Mouse (Mus musculus) olfactory bulb, adult 2 months (tissue): ENCODE data around the gene Mrpl53.

ENCODE experiments used
- CTCF ChIP-seq: fragments of 200-500 bp; IDR thresholded peaks from 2 replicates; pipeline ENCODE4 v1.5.1; 2012; ENCODE audit warnings: low read depth, mild to moderate bottlenecking, low read length, moderate library complexity; ENCODE audit not compliant: insufficient read depth
- POLR2A ChIP-seq: fragments of 200-500 bp; IDR thresholded peaks from 2 replicates; pipeline ENCODE4 v1.6.1; 2012; ENCODE audit warnings: mild to moderate bottlenecking, low read depth, low read length, moderate library complexity; ENCODE audit not compliant: insufficient read depth

GRCm38 (mm10) chr6:83086121-83087035, 22.5 kb upstream of the Mrpl53 start, which contains the start of gene Lbx2:
- no peak for TF ChIP-seq POLR2A
- no peak for TF ChIP-seq CTCF
